ENCODE assay signal across 10 mouse cellular contexts in genomic region chr10:93376457-93376941, GRCm38 (mm10).
DNase-seq lines count a peak whose midpoint lies in the region; ATAC-seq and TF ChIP-seq lines count a peak whose summit lies in the region.
"Had no signal": no experiment of that assay in that cellular context is flagged by ENCODE, and none has a peak within 500 bp of the region (broad histone marks: within the 10 kb centered on the region; RNA-seq: fewer than 3 reads in every experiment).

No protein-coding gene starts in this region.

- H3K27ac ChIP-seq in kidney, adult 2 months (ENCODE audit: insufficient read depth, low read depth, low read length) = peak overlapping the region; percentile 89

- ATAC-seq in CD4-positive, CD25-positive, alpha-beta regulatory T cell, adult 4 months = no peak

- H3K27me3 ChIP-seq in kidney, adult 2 months (replicated peaks; ENCODE audit: control insufficient read depth, insufficient read depth, low read length) = no peaks in the 10 kb centered on the region
- H3K27me3 ChIP-seq: neural tube, embryonic 13.5 days had no signal

- peak; percentile 14 for DNase-seq in gastrocnemius, adult 18-20 months (ENCODE audit: low spot score)
- no peak for DNase-seq in gastrocnemius, postnatal 4 days (ENCODE audit: low spot score in 2 of 2)
- DNase-seq in heart, adult 18-20 months = peak; percentile 42 to 81
- peak; percentile 79 for DNase-seq in kidney, adult 2 months
- peak; percentile 38 for DNase-seq in lung, postnatal 14 days
- no peak for DNase-seq in right cerebral cortex, postnatal 25 days
- DNase-seq in right cerebral cortex, adult 18-20 months = no peak

- no peak for TF ChIP-seq POLR2A in kidney, adult 2 months (IDR thresholded peaks at IDR 0.05; ENCODE audit: low read depth, low read length)

- no peak overlapping the region for H3K4me3 ChIP-seq in kidney, adult 2 months (ENCODE audit: insufficient read depth, low read depth, low read length)
- H3K4me3 ChIP-seq: megakaryocyte, embryonic 14.5 days; neural tube, embryonic 13.5 days had no signal

- no peak for TF ChIP-seq CTCF in kidney, adult 2 months (conservative IDR thresholded peaks at IDR 0.05; ENCODE audit: insufficient read depth, insufficient read length, low read depth, low read length)

- WGBS in kidney, adult 2 months = 68% methylated on average over 7 of the region's 7 CpGs

- no peaks in the 10 kb centered on the region for H3K4me1 ChIP-seq in kidney, adult 2 months (ENCODE audit: control insufficient read depth, insufficient read depth, low read length)

- no peaks in the 10 kb centered on the region for H3K36me3 ChIP-seq in kidney, adult 2 months (ENCODE audit: control insufficient read depth, insufficient read depth, low read length)
- H3K36me3 ChIP-seq: neural tube, embryonic 13.5 days had no signal

Comparison
In these comparisons a context has a peak if more than half of its experiments do, and no peak if none do; other contexts are left out.
1. DNase-seq: peak in gastrocnemius, adult 18-20 months (single experiment), heart, adult 18-20 months (2 of 2), kidney, adult 2 months (single experiment) and lung, postnatal 14 days (single experiment); none in gastrocnemius, postnatal 4 days (0 of 2), right cerebral cortex, postnatal 25 days (single experiment) and right cerebral cortex, adult 18-20 months (single experiment).